Mouse (Mus musculus): Measurements from ENCODE around the gene Wars2.

Wars2 gene

GRCm38 (mm10) chr3:99277973-99278580 is 137.2 kb downstream of the Wars2 start:
- DNase-seq (ENCODE audit: low spot score), result no peak

GRCm38 (mm10) chr3:99279718-99280117 is 138.8 kb downstream of the Wars2 start:
- no peak for DNase-seq (ENCODE audit: low spot score)

GRCm38 (mm10) chr3:99281453-99281852 is 140.6 kb downstream of the Wars2 start:
- DNase-seq (ENCODE audit: low spot score), result no peak

- no peak for DNase-seq (ENCODE audit: low spot score)
Measured at GRCm38 (mm10) chr3:99288302-99288701, 147.4 kb downstream of the Wars2 start.

Data from yolk sac, embryonic 10.5 days (tissue).